Mouse (Mus musculus): Measurements from ENCODE around the gene Rbm6. TPM values are rescaled to one million over a fixed set of nuclear protein-coding genes. Genes with fewer than 3 reads are reported as not detected.

Gene Rbm6
- polyA plus RNA-seq, 1 experiment from 2014 or later: 119 TPM

- no peak for DNase-seq (ENCODE audit: low spot score)
- WGBS: 94% methylated on average over 5 of the region's 5 CpGs
- Histone ChIP-seq H3K9me3 (ENCODE audit: control insufficient read depth, low read length) (no peaks in the 10 kb centered on the region), H3K4me1 (replicated peaks; ENCODE audit: control insufficient read depth, insufficient read depth, low read length) (no peaks in the 10 kb centered on the region), H3K4me2 (ENCODE audit: low read depth, low read length, severe bottlenecking) (no peak overlapping the region), H3K9ac (ENCODE audit: low read length) (no peak overlapping the region), H3K27ac (ENCODE audit: low read depth, low read length) (no peak overlapping the region), H3K27me3 (ENCODE audit: control insufficient read depth, insufficient read depth, low read length) (no peaks in the 10 kb centered on the region), H3K36me3 (ENCODE audit: control insufficient read depth, insufficient read depth, low read length) (peaks cover 63% of the 10 kb centered on the region), H3K4me3 (ENCODE audit: low read depth, low read length) (no peak overlapping the region)
- no peak for ATAC-seq (replicated peaks; ENCODE audit: low FRiP score)
Observed at GRCm38 (mm10) chr9:107750378-107750777, 122.7 kb downstream of the Rbm6 start.

- Histone ChIP-seq H3K4me2 (ENCODE audit: low read depth, low read length, severe bottlenecking) (no peak overlapping the region), H3K27ac (ENCODE audit: low read depth, low read length) (no peak overlapping the region), H3K4me3 (ENCODE audit: low read depth, low read length) (no peak overlapping the region), H3K36me3 (ENCODE audit: control insufficient read depth, insufficient read depth, low read length) (peaks cover 65% of the 10 kb centered on the region), H3K4me1 (replicated peaks; ENCODE audit: control insufficient read depth, insufficient read depth, low read length) (no peaks in the 10 kb centered on the region), H3K27me3 (ENCODE audit: control insufficient read depth, insufficient read depth, low read length) (no peaks in the 10 kb centered on the region), H3K9ac (ENCODE audit: low read length) (no peak overlapping the region), H3K9me3 (ENCODE audit: control insufficient read depth, low read length) (no peaks in the 10 kb centered on the region)
- WGBS: 95% methylated on average over 3 of the region's 3 CpGs
- ATAC-seq (replicated peaks; ENCODE audit: low FRiP score) (no peak), DNase-seq (ENCODE audit: low spot score) (no peak)
Observed at GRCm38 (mm10) chr9:107748063-107748462, 125.0 kb downstream of the Rbm6 start.

GRCm38 (mm10) chr9:107747310-107747709 lies 125.7 kb downstream of the Rbm6 start:
- 97% methylated on average over 1 of the region's 1 CpGs for WGBS
- no peaks in the 10 kb centered on the region for H3K4me1 ChIP-seq (replicated peaks; ENCODE audit: control insufficient read depth, insufficient read depth, low read length)

GRCm38 (mm10) chr9:107746679-107747078 lies 126.4 kb downstream of the Rbm6 start:
- H3K4me1 ChIP-seq (replicated peaks; ENCODE audit: control insufficient read depth, insufficient read depth, low read length): no peaks in the 10 kb centered on the region
- ATAC-seq (replicated peaks; ENCODE audit: low FRiP score): no peak
- no peak overlapping the region for H3K4me3 ChIP-seq (ENCODE audit: low read depth, low read length)
- H3K9ac ChIP-seq (ENCODE audit: low read length): no peak overlapping the region
- 95% methylated on average over 3 of the region's 3 CpGs for WGBS
- H3K4me2 ChIP-seq (ENCODE audit: low read depth, low read length, severe bottlenecking): no peak overlapping the region
- H3K36me3 ChIP-seq (ENCODE audit: control insufficient read depth, insufficient read depth, low read length): peaks cover 61% of the 10 kb centered on the region
- H3K27me3 ChIP-seq (ENCODE audit: control insufficient read depth, insufficient read depth, low read length): no peaks in the 10 kb centered on the region
- no peak for DNase-seq (ENCODE audit: low spot score)
- no peak overlapping the region for H3K27ac ChIP-seq (ENCODE audit: low read depth, low read length)
- H3K9me3 ChIP-seq (ENCODE audit: control insufficient read depth, low read length): no peaks in the 10 kb centered on the region

More at GRCm38 (mm10) chr9:107747310-107747709, 125.7 kb downstream of the Rbm6 start:
- no peak overlapping the region for H3K4me2 ChIP-seq (ENCODE audit: low read depth, low read length, severe bottlenecking)
- H3K9me3 ChIP-seq (ENCODE audit: control insufficient read depth, low read length): no peaks in the 10 kb centered on the region
- DNase-seq (ENCODE audit: low spot score): no peak
- H3K9ac ChIP-seq (ENCODE audit: low read length): no peak overlapping the region
- no peak overlapping the region for H3K4me3 ChIP-seq (ENCODE audit: low read depth, low read length)
- no peak overlapping the region for H3K27ac ChIP-seq (ENCODE audit: low read depth, low read length)
- H3K36me3 ChIP-seq (ENCODE audit: control insufficient read depth, insufficient read depth, low read length): peaks cover 61% of the 10 kb centered on the region
- H3K27me3 ChIP-seq (ENCODE audit: control insufficient read depth, insufficient read depth, low read length): no peaks in the 10 kb centered on the region
- ATAC-seq (replicated peaks; ENCODE audit: low FRiP score): no peak

- DNase-seq (ENCODE audit: low spot score) (no peak), ATAC-seq (replicated peaks; ENCODE audit: low FRiP score) (no peak)
- Histone ChIP-seq H3K27ac (ENCODE audit: low read depth, low read length) (no peak overlapping the region), H3K4me3 (ENCODE audit: low read depth, low read length) (no peak overlapping the region), H3K4me2 (ENCODE audit: low read depth, low read length, severe bottlenecking) (no peak overlapping the region), H3K36me3 (ENCODE audit: control insufficient read depth, insufficient read depth, low read length) (peaks cover 63% of the 10 kb centered on the region), H3K9ac (ENCODE audit: low read length) (no peak overlapping the region), H3K4me1 (replicated peaks; ENCODE audit: control insufficient read depth, insufficient read depth, low read length) (no peaks in the 10 kb centered on the region), H3K9me3 (ENCODE audit: control insufficient read depth, low read length) (no peaks in the 10 kb centered on the region), H3K27me3 (ENCODE audit: control insufficient read depth, insufficient read depth, low read length) (no peaks in the 10 kb centered on the region)
- WGBS: 94% methylated on average over 6 of the region's 6 CpGs
Observed at GRCm38 (mm10) chr9:107744061-107744460, 129.0 kb downstream of the Rbm6 start.

- WGBS: 47% methylated on average over 4 of the region's 4 CpGs
- H3K27ac ChIP-seq (ENCODE audit: low read depth, low read length): no peak overlapping the region
- H3K36me3 ChIP-seq (ENCODE audit: control insufficient read depth, insufficient read depth, low read length): peaks cover 35% of the 10 kb centered on the region
- peaks cover 30% of the 10 kb centered on the region for H3K4me1 ChIP-seq (replicated peaks; ENCODE audit: control insufficient read depth, insufficient read depth, low read length)
- H3K9me3 ChIP-seq (ENCODE audit: control insufficient read depth, low read length): no peaks in the 10 kb centered on the region
- no peak overlapping the region for H3K4me3 ChIP-seq (ENCODE audit: low read depth, low read length)
- no peak overlapping the region for H3K9ac ChIP-seq (ENCODE audit: low read length)
- H3K4me2 ChIP-seq (ENCODE audit: low read depth, low read length, severe bottlenecking): no peak overlapping the region
- H3K27me3 ChIP-seq (ENCODE audit: control insufficient read depth, insufficient read depth, low read length): peaks cover 3% of the 10 kb centered on the region; the same call in 1 of the 2 replicates
- ATAC-seq (replicated peaks; ENCODE audit: low FRiP score): 0 out of 2 replicates have a peak, but pooled peaks have one; percentile 18
- peak; percentile 72 for DNase-seq (ENCODE audit: low spot score)
Observed at GRCm38 (mm10) chr9:107738841-107739202, 134.2 kb downstream of the Rbm6 start.

GRCm38 (mm10) chr9:107738020-107738840 lies 134.8 kb downstream of the Rbm6 start:
- Histone ChIP-seq H3K4me2 (ENCODE audit: low read depth, low read length, severe bottlenecking) (no peak overlapping the region), H3K4me1 (replicated peaks; ENCODE audit: control insufficient read depth, insufficient read depth, low read length) (peaks cover 30% of the 10 kb centered on the region), H3K9ac (ENCODE audit: low read length) (no peak overlapping the region), H3K27me3 (ENCODE audit: control insufficient read depth, insufficient read depth, low read length) (peaks cover 3% of the 10 kb centered on the region; the same call in 1 of the 2 replicates), H3K36me3 (ENCODE audit: control insufficient read depth, insufficient read depth, low read length) (peaks cover 32% of the 10 kb centered on the region), H3K9me3 (ENCODE audit: control insufficient read depth, low read length) (no peaks in the 10 kb centered on the region), H3K27ac (ENCODE audit: low read depth, low read length) (no peak overlapping the region), H3K4me3 (ENCODE audit: low read depth, low read length) (no peak overlapping the region)
- DNase-seq (ENCODE audit: low spot score): peak; percentile 95
- peak; percentile 57 for ATAC-seq (replicated peaks; ENCODE audit: low FRiP score)
- 20% methylated on average over 7 of the region's 7 CpGs for WGBS

- H3K36me3 ChIP-seq (ENCODE audit: control insufficient read depth, insufficient read depth, low read length): peaks cover 19% of the 10 kb centered on the region
- peaks cover 3% of the 10 kb centered on the region; the same call in 1 of the 2 replicates for H3K27me3 ChIP-seq (ENCODE audit: control insufficient read depth, insufficient read depth, low read length)
- H3K4me2 ChIP-seq (ENCODE audit: low read depth, low read length, severe bottlenecking): peak overlapping the region; percentile 37; the same call in 1 of the 2 replicates
- H3K9ac ChIP-seq (ENCODE audit: low read length): peak overlapping the region; percentile 12; the same call in 1 of the 2 replicates
- H3K4me1 ChIP-seq (replicated peaks; ENCODE audit: control insufficient read depth, insufficient read depth, low read length): peaks cover 30% of the 10 kb centered on the region
- WGBS: 2% methylated on average over 7 of the region's 7 CpGs
- peak overlapping the region; percentile 37; the same call in 1 of the 2 replicates for H3K27ac ChIP-seq (ENCODE audit: low read depth, low read length)
- DNase-seq (ENCODE audit: low spot score) (no peak), ATAC-seq (replicated peaks; ENCODE audit: low FRiP score) (no peak)
- no peaks in the 10 kb centered on the region for H3K9me3 ChIP-seq (ENCODE audit: control insufficient read depth, low read length)
- no peak overlapping the region for H3K4me3 ChIP-seq (ENCODE audit: low read depth, low read length)
Observed at GRCm38 (mm10) chr9:107736185-107736485, 136.9 kb downstream of the Rbm6 start.

Data from forebrain, embryonic 11.5 days (tissue).